Mouse (Mus musculus): ENCODE measurements around the gene Gm11549.

Gene Gm11549

GRCm38 (mm10) chr3:36521073-36522060, at the start of gene Gm11549:
Gene Gm11549, minus strand, starts transcription at chr3:36521813.
- Histone ChIP-seq H3K27me3 (ENCODE audit: control insufficient read depth, insufficient read depth, low read length, poor library complexity, severe bottlenecking) (no peaks in the 10 kb centered on the region; the same call in 1 of the 2 replicates), H3K36me3 (ENCODE audit: control insufficient read depth, insufficient read depth, low read length, poor library complexity, severe bottlenecking) (no peaks in the 10 kb centered on the region)
- no peak for DNase-seq (ENCODE audit: low read depth, low spot score)

- H3K27me3 ChIP-seq (ENCODE audit: control insufficient read depth, insufficient read depth, low read length, poor library complexity, severe bottlenecking) = no peaks in the 10 kb centered on the region
- DNase-seq (ENCODE audit: low read depth, low spot score) = no peak
- peaks cover 4% of the 10 kb centered on the region; the same call in 1 of the 2 replicates for H3K36me3 ChIP-seq (ENCODE audit: control insufficient read depth, insufficient read depth, low read length, poor library complexity, severe bottlenecking)
These were observed 48.2 kb upstream of the Gm11549 start for GRCm38 (mm10) chr3:36569836-36570235.

GRCm38 (mm10) chr3:36563666-36564065, 42.1 kb upstream of the Gm11549 start:
- no peak for DNase-seq (ENCODE audit: low read depth, low spot score)
- Histone ChIP-seq H3K36me3 (ENCODE audit: control insufficient read depth, insufficient read depth, low read length, poor library complexity, severe bottlenecking) (peaks cover 14% of the 10 kb centered on the region), H3K27me3 (ENCODE audit: control insufficient read depth, insufficient read depth, low read length, poor library complexity, severe bottlenecking) (no peaks in the 10 kb centered on the region)

GRCm38 (mm10) chr3:36559606-36560005, 38.0 kb upstream of the Gm11549 start:
- peaks cover 18% of the 10 kb centered on the region for H3K36me3 ChIP-seq (ENCODE audit: control insufficient read depth, insufficient read depth, low read length, poor library complexity, severe bottlenecking)
- H3K27me3 ChIP-seq (ENCODE audit: control insufficient read depth, insufficient read depth, low read length, poor library complexity, severe bottlenecking) = no peaks in the 10 kb centered on the region
- DNase-seq (ENCODE audit: low read depth, low spot score) = no peak

- no peaks in the 10 kb centered on the region for H3K27me3 ChIP-seq (ENCODE audit: control insufficient read depth, insufficient read depth, low read length, poor library complexity, severe bottlenecking)
- DNase-seq (ENCODE audit: low read depth, low spot score) = no peak
These were observed 36.0 kb upstream of the Gm11549 start for GRCm38 (mm10) chr3:36557601-36558000.

GRCm38 (mm10) chr3:36552406-36553047, 30.9 kb upstream of the Gm11549 start, which contains the start of gene Exosc9:
Gene Exosc9, plus strand, starts transcription at chr3:36552606.
- no peaks in the 10 kb centered on the region for H3K27me3 ChIP-seq (ENCODE audit: control insufficient read depth, insufficient read depth, low read length, poor library complexity, severe bottlenecking)
- DNase-seq (ENCODE audit: low read depth, low spot score) = peak; percentile 90

More at GRCm38 (mm10) chr3:36557601-36558000, 36.0 kb upstream of the Gm11549 start:
- peaks cover 13% of the 10 kb centered on the region for H3K36me3 ChIP-seq (ENCODE audit: control insufficient read depth, insufficient read depth, low read length, poor library complexity, severe bottlenecking)

GRCm38 (mm10) chr3:36551851-36552384, 30.3 kb upstream of the Gm11549 start:
- Histone ChIP-seq H3K27me3 (ENCODE audit: control insufficient read depth, insufficient read depth, low read length, poor library complexity, severe bottlenecking) (no peaks in the 10 kb centered on the region), H3K36me3 (ENCODE audit: control insufficient read depth, insufficient read depth, low read length, poor library complexity, severe bottlenecking) (peaks cover 9% of the 10 kb centered on the region)
- DNase-seq (ENCODE audit: low read depth, low spot score) = peak; percentile 27

More at GRCm38 (mm10) chr3:36552406-36553047, 30.9 kb upstream of the Gm11549 start, which contains the start of gene Exosc9:
- H3K36me3 ChIP-seq (ENCODE audit: control insufficient read depth, insufficient read depth, low read length, poor library complexity, severe bottlenecking) = peaks cover 9% of the 10 kb centered on the region

- peaks cover 9% of the 10 kb centered on the region; the same call in 1 of the 2 replicates for H3K36me3 ChIP-seq (ENCODE audit: control insufficient read depth, insufficient read depth, low read length, poor library complexity, severe bottlenecking)
- peak; percentile 2 for DNase-seq (ENCODE audit: low read depth, low spot score)
- no peaks in the 10 kb centered on the region for H3K27me3 ChIP-seq (ENCODE audit: control insufficient read depth, insufficient read depth, low read length, poor library complexity, severe bottlenecking)
These were observed 29.7 kb upstream of the Gm11549 start for GRCm38 (mm10) chr3:36551343-36551742.

- DNase-seq (ENCODE audit: low read depth, low spot score) = no peak
These were observed 23.3 kb upstream of the Gm11549 start for GRCm38 (mm10) chr3:36544961-36545360.

GRCm38 (mm10) chr3:36541399-36541798, 19.8 kb upstream of the Gm11549 start:
- H3K36me3 ChIP-seq (ENCODE audit: control insufficient read depth, insufficient read depth, low read length, poor library complexity, severe bottlenecking) = no peaks in the 10 kb centered on the region
- no peaks in the 10 kb centered on the region for H3K27me3 ChIP-seq (ENCODE audit: control insufficient read depth, insufficient read depth, low read length, poor library complexity, severe bottlenecking)
- no peak for DNase-seq (ENCODE audit: low read depth, low spot score)

More at GRCm38 (mm10) chr3:36544961-36545360, 23.3 kb upstream of the Gm11549 start:
- no peaks in the 10 kb centered on the region for H3K27me3 ChIP-seq (ENCODE audit: control insufficient read depth, insufficient read depth, low read length, poor library complexity, severe bottlenecking)
- no peaks in the 10 kb centered on the region for H3K36me3 ChIP-seq (ENCODE audit: control insufficient read depth, insufficient read depth, low read length, poor library complexity, severe bottlenecking)

GRCm38 (mm10) chr3:36540756-36541155, 19.1 kb upstream of the Gm11549 start:
- no peaks in the 10 kb centered on the region for H3K36me3 ChIP-seq (ENCODE audit: control insufficient read depth, insufficient read depth, low read length, poor library complexity, severe bottlenecking)

GRCm38 (mm10) chr3:36537701-36538470, 16.3 kb upstream of the Gm11549 start:
- no peaks in the 10 kb centered on the region for H3K36me3 ChIP-seq (ENCODE audit: control insufficient read depth, insufficient read depth, low read length, poor library complexity, severe bottlenecking)
- no peak for DNase-seq (ENCODE audit: low read depth, low spot score)
- H3K27me3 ChIP-seq (ENCODE audit: control insufficient read depth, insufficient read depth, low read length, poor library complexity, severe bottlenecking) = no peaks in the 10 kb centered on the region

More at GRCm38 (mm10) chr3:36540756-36541155, 19.1 kb upstream of the Gm11549 start:
- H3K27me3 ChIP-seq (ENCODE audit: control insufficient read depth, insufficient read depth, low read length, poor library complexity, severe bottlenecking) = no peaks in the 10 kb centered on the region
- DNase-seq (ENCODE audit: low read depth, low spot score) = no peak

- Histone ChIP-seq H3K36me3 (ENCODE audit: control insufficient read depth, insufficient read depth, low read length, poor library complexity, severe bottlenecking) (no peaks in the 10 kb centered on the region), H3K27me3 (ENCODE audit: control insufficient read depth, insufficient read depth, low read length, poor library complexity, severe bottlenecking) (no peaks in the 10 kb centered on the region)
- DNase-seq (ENCODE audit: low read depth, low spot score) = no peak
These were observed 14.4 kb upstream of the Gm11549 start for GRCm38 (mm10) chr3:36536041-36536440.

- DNase-seq (ENCODE audit: low read depth, low spot score) = no peak
- Histone ChIP-seq H3K27me3 (ENCODE audit: control insufficient read depth, insufficient read depth, low read length, poor library complexity, severe bottlenecking) (no peaks in the 10 kb centered on the region), H3K36me3 (ENCODE audit: control insufficient read depth, insufficient read depth, low read length, poor library complexity, severe bottlenecking) (no peaks in the 10 kb centered on the region)
These were observed 11.6 kb upstream of the Gm11549 start for GRCm38 (mm10) chr3:36533201-36533672.

Measured in splenic B cell, adult 2 months (primary cell).